Mouse (Mus musculus): ENCODE measurements around the gene Hist2h2ac. TPM values are rescaled to one million over a fixed set of nuclear protein-coding genes. Genes with fewer than 3 reads are reported as not detected.
"Not testable (repeated sequence)": the region's sequence is repeated elsewhere in the genome, so short reads cannot be mapped to it uniquely, and the experiment has no call there.

Gene Hist2h2ac
- total RNA-seq, 4 experiments from 2014 or later: 4.4 to 13.7 (median 9.9) TPM

GRCm38 (mm10) chr3:96249034-96249345 is 28.3 kb upstream of the Hist2h2ac start:
- DNase-seq (ENCODE audit: low spot score in 2 of 2): no peak

GRCm38 (mm10) chr3:96248141-96249033 is 27.7 kb upstream of the Hist2h2ac start:
- no peak for DNase-seq (ENCODE audit: low spot score in 2 of 2)

- no peak for DNase-seq (ENCODE audit: low spot score in 2 of 2)
These were observed 26.9 kb upstream of the Hist2h2ac start for GRCm38 (mm10) chr3:96247356-96248140.

DNA sequence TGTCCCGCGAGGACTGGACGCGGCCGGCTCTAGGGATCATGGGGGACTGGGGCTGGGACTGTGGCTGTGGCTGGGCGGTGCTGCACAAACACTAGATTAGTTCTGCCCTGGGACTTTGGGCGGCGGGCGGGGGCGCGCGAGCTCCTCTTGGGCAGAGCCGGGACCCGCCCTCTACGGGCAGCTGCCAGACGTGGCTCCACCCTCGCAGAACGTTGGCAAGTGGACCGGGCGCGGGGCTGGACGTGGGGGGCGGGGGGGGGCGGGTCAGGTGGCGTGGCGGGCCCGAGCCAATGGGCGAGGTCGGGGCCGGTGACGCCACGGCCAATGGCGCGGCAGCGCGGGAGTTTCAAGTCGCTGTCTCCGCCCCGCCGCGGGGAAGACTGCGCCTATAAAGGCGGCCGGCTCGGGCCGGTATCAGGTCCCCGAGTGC is 25.8 kb upstream of the Hist2h2ac start, which contains the start of gene Hist2h3c1:
TSS of gene Hist2h3c1 (plus strand) at position 259 of the 430 bp plus-strand sequence.
- not testable (repeated sequence) for DNase-seq (ENCODE audit: low spot score in 2 of 2)

- DNase-seq (ENCODE audit: low spot score in 2 of 2): not testable (repeated sequence)
These were observed 25.3 kb upstream of the Hist2h2ac start for GRCm38 (mm10) chr3:96246018-96246417.

GRCm38 (mm10) chr3:96245003-96245886 is 24.6 kb upstream of the Hist2h2ac start, which contains the start of gene Hist2h2aa1:
TSS of gene Hist2h2aa1 (plus strand) at chr3:96245497.
- peak; percentile 81 to 89 for DNase-seq (ENCODE audit: low spot score in 2 of 2)

DNA sequence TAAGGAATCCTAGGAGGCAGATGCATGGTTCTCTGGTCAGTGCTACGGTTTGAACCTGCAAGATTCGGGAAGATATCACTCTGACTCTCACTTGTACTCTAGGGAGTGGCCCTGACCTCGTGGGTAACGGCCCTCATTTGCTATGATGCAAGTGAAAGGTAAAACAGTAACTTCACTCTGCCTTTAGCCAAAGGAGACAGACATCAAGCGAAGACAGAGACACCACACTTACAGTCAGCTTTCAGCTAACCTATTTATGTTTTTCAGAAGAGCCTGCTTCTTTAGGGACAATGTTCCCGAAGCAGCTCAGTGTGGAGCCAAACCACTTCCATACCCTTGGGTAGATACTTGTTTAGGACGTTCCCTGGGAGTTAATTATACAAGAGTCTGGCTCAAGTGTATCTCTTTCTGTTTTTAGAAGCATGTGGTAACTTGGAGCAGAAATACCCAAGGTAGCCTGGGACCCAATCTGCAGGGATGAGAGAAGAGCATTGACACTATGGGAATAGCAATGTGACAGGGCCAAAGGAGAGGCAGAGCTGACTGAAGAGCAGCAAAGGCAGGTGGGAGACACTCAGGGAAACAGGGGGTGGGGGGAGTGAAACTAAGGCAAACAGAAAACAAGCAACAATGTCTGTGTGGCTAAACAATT is 23.4 kb upstream of the Hist2h2ac start:
- no peak for DNase-seq (ENCODE audit: low spot score in 2 of 2)

DNA sequence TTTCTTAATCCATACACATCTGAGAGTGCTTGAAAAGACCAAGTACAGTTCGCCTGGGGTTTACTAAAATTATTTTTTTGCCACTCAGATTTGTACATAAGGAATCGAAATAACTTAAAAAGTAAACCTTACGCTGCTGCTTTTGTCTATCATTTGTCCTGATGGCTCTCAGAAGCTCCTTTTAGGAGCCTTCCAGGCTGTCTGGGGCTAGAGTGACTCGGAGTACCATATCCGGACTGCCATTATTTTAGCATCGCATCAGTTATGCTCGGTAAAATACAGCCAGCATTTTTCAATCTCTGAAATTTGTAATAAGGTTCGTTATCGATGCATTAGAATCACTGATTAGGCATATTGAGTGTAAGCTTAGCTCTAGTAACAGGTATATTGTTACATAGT is 20.1 kb upstream of the Hist2h2ac start:
- DNase-seq (ENCODE audit: low spot score in 2 of 2): no peak

DNA sequence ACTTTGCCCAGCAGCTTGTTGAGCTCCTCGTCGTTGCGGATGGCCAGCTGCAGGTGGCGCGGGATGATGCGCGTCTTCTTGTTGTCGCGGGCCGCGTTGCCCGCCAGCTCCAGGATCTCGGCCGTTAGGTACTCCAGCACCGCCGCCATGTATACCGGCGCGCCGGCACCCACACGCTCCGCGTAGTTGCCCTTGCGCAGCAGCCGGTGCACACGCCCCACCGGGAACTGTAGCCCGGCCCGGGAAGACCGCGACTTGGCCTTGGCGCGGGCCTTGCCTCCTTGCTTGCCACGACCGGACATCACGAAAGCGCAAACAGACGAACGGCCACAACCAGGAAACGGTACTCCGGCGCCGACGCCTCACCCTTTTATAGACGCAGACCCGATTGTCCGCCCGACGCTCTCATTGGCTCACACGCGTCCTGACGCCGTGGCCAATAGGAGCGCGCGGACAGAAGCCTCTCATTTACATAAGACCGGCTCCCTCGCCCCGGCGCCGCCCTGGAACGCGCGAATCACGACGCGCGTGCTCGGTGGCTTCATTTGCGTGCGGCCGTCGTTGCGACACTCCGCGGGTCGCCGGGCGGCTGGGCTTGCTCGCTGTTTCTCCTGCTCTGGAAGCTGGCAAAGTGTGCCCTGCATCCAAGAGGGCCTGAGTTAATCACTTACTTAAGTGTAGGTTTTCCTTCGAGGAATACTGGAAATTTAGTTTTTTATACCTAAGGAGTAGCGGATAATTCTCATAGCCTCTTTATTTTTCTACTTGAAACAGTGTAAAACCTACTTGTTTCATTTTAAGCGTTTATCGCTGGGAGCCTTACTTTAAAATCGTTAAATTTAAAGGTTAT is 19.5 kb upstream of the Hist2h2ac start, which contains the start of gene Hist2h2aa2:
TSS of gene Hist2h2aa2 (minus strand) at position 328 of the 850 bp plus-strand sequence.
- peak; percentile 86 to 93 for DNase-seq (ENCODE audit: low spot score in 2 of 2)

GRCm38 (mm10) chr3:96238954-96239793 is 18.5 kb upstream of the Hist2h2ac start, which contains the start of gene Hist2h3c2:
TSS of gene Hist2h3c2 (minus strand) at chr3:96239127.
- peak in 1 of 2 experiments; percentile 24 for DNase-seq (ENCODE audit: low spot score in 2 of 2)

- DNase-seq (ENCODE audit: low spot score in 2 of 2): no peak
These were observed 17.3 kb upstream of the Hist2h2ac start for GRCm38 (mm10) chr3:96237904-96238511.

GRCm38 (mm10) chr3:96237335-96237903 is 16.7 kb upstream of the Hist2h2ac start:
- no peak for DNase-seq (ENCODE audit: low spot score in 2 of 2)

GRCm38 (mm10) chr3:96236834-96237334 is 16.2 kb upstream of the Hist2h2ac start:
- no peak for DNase-seq (ENCODE audit: low spot score in 2 of 2)

DNA sequence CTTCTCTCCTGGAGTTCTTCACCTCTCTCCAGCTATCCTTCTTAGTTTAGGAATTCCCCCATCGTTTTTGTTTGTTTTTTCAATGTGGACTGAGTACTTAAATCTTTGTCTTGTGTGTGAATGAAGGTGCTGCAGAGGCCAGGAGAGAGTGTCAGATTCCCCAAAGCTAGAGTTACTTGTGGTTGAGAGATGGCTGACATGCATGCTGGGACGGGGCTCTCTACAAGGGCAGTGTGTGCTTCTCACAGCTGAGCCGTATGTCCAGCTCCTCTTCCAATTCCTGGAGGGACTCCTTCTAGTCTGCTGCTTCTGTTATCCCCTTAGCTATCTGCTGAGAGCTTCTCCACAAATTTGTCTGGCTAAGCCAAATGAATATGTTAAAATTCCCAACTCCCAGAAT is 15.2 kb upstream of the Hist2h2ac start:
- DNase-seq (ENCODE audit: low spot score in 2 of 2): no peak

GRCm38 (mm10) chr3:96234914-96235313 is 14.2 kb upstream of the Hist2h2ac start:
- DNase-seq (ENCODE audit: low spot score in 2 of 2): no peak

GRCm38 (mm10) chr3:96231758-96232120 is 11.1 kb upstream of the Hist2h2ac start:
- DNase-seq (ENCODE audit: low spot score in 2 of 2): no peak

- DNase-seq (ENCODE audit: low spot score in 2 of 2): no peak
These were observed 10.5 kb upstream of the Hist2h2ac start for GRCm38 (mm10) chr3:96230910-96231757.

Measured in gastrocnemius, adult 8-10 months (tissue).